Mouse (Mus musculus): ENCODE measurements around the gene Lysmd1. TPM values are rescaled to one million over a fixed set of nuclear protein-coding genes. Genes with fewer than 3 reads are reported as not detected.
A peak's percentile ranks its signal among the peaks of the same experiment; 100 is the strongest.

The Lysmd1 gene
- polyA plus RNA-seq, 2 experiments: 11.7 to 13.3 TPM

- WGBS: 19% methylated on average over 8 of the region's 8 CpGs
- Histone ChIP-seq H3K9ac (ENCODE audit: low read depth, low read length, severe bottlenecking) (peak overlapping the region; percentile 38; the same call in 1 of the 2 replicates), H3K27me3 (ENCODE audit: control insufficient read depth, insufficient read depth, low read length) (no peaks in the 10 kb centered on the region), H3K36me3 (ENCODE audit: control insufficient read depth, insufficient read depth, low read length) (peaks cover 4% of the 10 kb centered on the region; the same call in 1 of the 2 replicates), H3K4me3 (replicated peaks; ENCODE audit: low read length) (peak overlapping the region; percentile 93), H3K4me2 (replicated peaks; ENCODE audit: low read depth, low read length, severe bottlenecking) (peak overlapping the region; percentile 82), H3K27ac (replicated peaks; ENCODE audit: low read depth, low read length) (no peak overlapping the region), H3K4me1 (ENCODE audit: control insufficient read depth, insufficient read depth, low read length) (peaks cover 15% of the 10 kb centered on the region; the same call in 1 of the 2 replicates), H3K9me3 (ENCODE audit: control insufficient read depth, low read length) (no peaks in the 10 kb centered on the region)
- ATAC-seq (ENCODE audit: low FRiP score, low read depth) (no peak), DNase-seq (ENCODE audit: low spot score) (no peak)
- no peak for TF ChIP-seq POLR2A (IDR thresholded peaks at IDR 0.05; ENCODE audit: borderline replicate concordance, extremely low read depth, insufficient read depth, insufficient read length)
Observed at GRCm38 (mm10) chr3:95159511-95159986, 25.7 kb downstream of the Lysmd1 start.

- no peaks in the 10 kb centered on the region for H3K27me3 ChIP-seq (ENCODE audit: control insufficient read depth, insufficient read depth, low read length)
- 0 out of 2 replicates have a peak, but pooled peaks have one; percentile 15 for TF ChIP-seq POLR2A (IDR thresholded peaks at IDR 0.05; ENCODE audit: borderline replicate concordance, extremely low read depth, insufficient read depth, insufficient read length)
- H3K36me3 ChIP-seq (ENCODE audit: control insufficient read depth, insufficient read depth, low read length): peaks cover 11% of the 10 kb centered on the region
- DNase-seq (ENCODE audit: low spot score) (peak; percentile 93), ATAC-seq (ENCODE audit: low FRiP score, low read depth) (peak; percentile 95)
- H3K4me3 ChIP-seq (replicated peaks; ENCODE audit: low read length): peak within 1 kb of the TSS; percentile 93
- WGBS: 2% methylated on average over 66 of the region's 66 CpGs
- H3K4me1 ChIP-seq (ENCODE audit: control insufficient read depth, insufficient read depth, low read length): peaks cover 15% of the 10 kb centered on the region; the same call in 1 of the 2 replicates
- no peaks in the 10 kb centered on the region for H3K9me3 ChIP-seq (ENCODE audit: control insufficient read depth, low read length)
- H3K27ac ChIP-seq (replicated peaks; ENCODE audit: low read depth, low read length): peak within 1 kb of the TSS; percentile 63; the same call in 1 of the 2 replicates
- H3K4me2 ChIP-seq (replicated peaks; ENCODE audit: low read depth, low read length, severe bottlenecking): peak within 1 kb of the TSS; percentile 82
- peak within 1 kb of the TSS; percentile 74 for H3K9ac ChIP-seq (ENCODE audit: low read depth, low read length, severe bottlenecking)
Observed at GRCm38 (mm10) chr3:95159987-95160963, 26.4 kb downstream of the Lysmd1 start, which contains the start of gene Sema6c. TSS of gene Sema6c (plus strand) at chr3:95160457.

DNA sequence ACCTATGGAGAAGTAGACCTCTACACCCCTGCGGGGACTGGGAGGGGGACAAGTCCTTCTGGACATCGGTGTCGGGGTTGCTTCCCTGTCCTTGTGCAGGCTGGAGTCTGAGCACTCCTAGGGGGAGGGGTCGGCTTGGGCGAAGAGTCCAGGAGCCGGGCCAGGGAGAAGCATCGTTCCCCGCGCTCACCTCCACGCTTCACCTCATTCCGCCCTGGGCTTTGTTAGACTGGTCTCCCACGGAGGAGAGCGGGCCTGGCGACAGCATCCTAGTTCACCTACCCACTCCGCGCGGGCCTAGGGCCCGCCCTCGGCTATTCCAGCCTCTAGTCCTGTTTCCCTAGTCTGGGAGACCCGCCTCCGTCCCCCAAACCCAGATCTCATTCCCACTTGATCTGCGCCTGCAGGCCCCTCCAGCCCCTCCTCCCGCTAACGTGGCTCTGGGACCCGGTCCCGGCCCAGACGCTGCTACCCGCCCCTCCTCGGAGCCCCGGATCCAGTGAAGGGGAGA lies 27.2 kb downstream of the Lysmd1 start:
- TF ChIP-seq POLR2A (IDR thresholded peaks at IDR 0.05; ENCODE audit: borderline replicate concordance, extremely low read depth, insufficient read depth, insufficient read length): no peak
- peak; percentile 54 for DNase-seq (ENCODE audit: low spot score)
- H3K27me3 ChIP-seq (ENCODE audit: control insufficient read depth, insufficient read depth, low read length): no peaks in the 10 kb centered on the region
- H3K9ac ChIP-seq (ENCODE audit: low read depth, low read length, severe bottlenecking): peak overlapping the region; percentile 74
- ATAC-seq (ENCODE audit: low FRiP score, low read depth): peak; percentile 38
- H3K4me1 ChIP-seq (ENCODE audit: control insufficient read depth, insufficient read depth, low read length): peaks cover 15% of the 10 kb centered on the region; the same call in 1 of the 2 replicates
- H3K36me3 ChIP-seq (ENCODE audit: control insufficient read depth, insufficient read depth, low read length): peaks cover 16% of the 10 kb centered on the region
- H3K4me3 ChIP-seq (replicated peaks; ENCODE audit: low read length): peak overlapping the region; percentile 93
- peak overlapping the region; percentile 82 for H3K4me2 ChIP-seq (replicated peaks; ENCODE audit: low read depth, low read length, severe bottlenecking)
- no peaks in the 10 kb centered on the region for H3K9me3 ChIP-seq (ENCODE audit: control insufficient read depth, low read length)
- peak overlapping the region; percentile 63; the same call in 1 of the 2 replicates for H3K27ac ChIP-seq (replicated peaks; ENCODE audit: low read depth, low read length)
- WGBS: under 1% methylated on average over 29 of the region's 30 CpGs

- Histone ChIP-seq H3K9me3 (ENCODE audit: control insufficient read depth, low read length) (no peaks in the 10 kb centered on the region), H3K4me1 (ENCODE audit: control insufficient read depth, insufficient read depth, low read length) (peaks cover 15% of the 10 kb centered on the region; the same call in 1 of the 2 replicates), H3K4me3 (replicated peaks; ENCODE audit: low read length) (peak overlapping the region; percentile 93), H3K27ac (replicated peaks; ENCODE audit: low read depth, low read length) (peak overlapping the region; percentile 63; the same call in 1 of the 2 replicates), H3K9ac (ENCODE audit: low read depth, low read length, severe bottlenecking) (peak overlapping the region; percentile 74), H3K36me3 (ENCODE audit: control insufficient read depth, insufficient read depth, low read length) (peaks cover 23% of the 10 kb centered on the region), H3K4me2 (replicated peaks; ENCODE audit: low read depth, low read length, severe bottlenecking) (peak overlapping the region; percentile 82), H3K27me3 (ENCODE audit: control insufficient read depth, insufficient read depth, low read length) (no peaks in the 10 kb centered on the region)
- WGBS: 6% methylated on average over 9 of the region's 9 CpGs
- no peak for ATAC-seq (ENCODE audit: low FRiP score, low read depth)
- TF ChIP-seq POLR2A (IDR thresholded peaks at IDR 0.05; ENCODE audit: borderline replicate concordance, extremely low read depth, insufficient read depth, insufficient read length): no peak
- DNase-seq (ENCODE audit: low spot score): peak; percentile 41
Observed at GRCm38 (mm10) chr3:95161618-95162344, 27.9 kb downstream of the Lysmd1 start.
